Mouse (Mus musculus) myocyte (in vitro differentiated cells): ENCODE results near the gene Katnal1.

Source experiments
- E2F4 ChIP-seq: IDR thresholded peaks from one replicate; pipeline ENCODE4 v1.6.1; 2011; ENCODE audit warnings: mild to moderate bottlenecking, control low read depth, moderate library complexity; ENCODE audit not compliant: insufficient read depth
- MAX ChIP-seq: IDR thresholded peaks from one replicate; pipeline ENCODE4 v1.6.1; 2011; ENCODE audit warnings: low read depth, mild to moderate bottlenecking, control low read depth
- MYOD1 ChIP-seq, 3 experiments: IDR thresholded peaks; one replicate each; pipeline ENCODE4 v1.6.1; 2011; ENCODE audit warnings: control low read depth in 2 of 3, low read depth in 2 of 3, mild to moderate bottlenecking in 2 of 3, moderate library complexity in 1 of 3; ENCODE audit not compliant: insufficient read length in 2 of 3, control insufficient read depth in 1 of 3
- POLR2A ChIP-seq: IDR thresholded peaks from one replicate; pipeline ENCODE4 v1.6.1; 2011; ENCODE audit warnings: low read depth, mild to moderate bottlenecking, control low read depth, moderate library complexity; ENCODE audit not compliant: insufficient read length
- POLR2AphosphoS2 ChIP-seq: IDR thresholded peaks from one replicate; pipeline ENCODE4 v1.6.1; 2011; ENCODE audit warnings: low read depth, control low read depth; ENCODE audit not compliant: insufficient read length
- REST ChIP-seq: IDR thresholded peaks from one replicate; pipeline ENCODE4 v1.6.1; 2011; ENCODE audit warnings: mild to moderate bottlenecking, control low read depth, moderate library complexity; ENCODE audit not compliant: insufficient read depth, insufficient read length
- TCF12 ChIP-seq: IDR thresholded peaks from one replicate; pipeline ENCODE4 v1.6.1; 2011; ENCODE audit warnings: mild to moderate bottlenecking, control low read depth; ENCODE audit not compliant: poor library complexity, insufficient read depth, severe bottlenecking
- USF1 ChIP-seq: IDR thresholded peaks from one replicate; pipeline ENCODE4 v1.6.1; 2011; ENCODE audit warnings: low read depth, mild to moderate bottlenecking, control low read depth, moderate library complexity

- TF ChIP-seq POLR2A (no peak), REST (no peak), TCF12 (no peak), E2F4 (no peak), POLR2AphosphoS2 (no peak), MAX (no peak), MYOD1 (IDR thresholded peaks at IDR 0.05; ENCODE audit: control insufficient read depth in 1 of 3, insufficient read length in 2 of 3, low read depth in 2 of 3) (no peak), USF1 (no peak)
Observed at GRCm38 (mm10) chr5:148912262-148912661, 16.9 kb downstream of the Katnal1 start.
